Mouse (Mus musculus) adrenal gland (tissue): Measurements from ENCODE around the gene Adam15.

Experiments used
- intact Hi-C: fragments of 180-260 bp; cut with DNase I; formaldehyde crosslinking; loops from one replicate; pipeline ENCODE4 v1.15.1; 2025
- long read RNA-seq, 2 experiments: library from polyadenylated mRNA; unstranded; transcript quantifications; one replicate each; pipeline ENCODE4 v2.0.0; 2020; ENCODE audit warnings: borderline replicate concordance in 1 of 2; ENCODE audit not compliant: insufficient replicate concordance in 1 of 2

Adam15 gene
- long read RNA-seq, experiment 1, transcript Adam15-202 (21 exons, 2,799 nt) = major isoform, 10 of 11 reads
- long read RNA-seq, experiment 1, partial matches to known transcripts = 0 of 11 reads
- long read RNA-seq, experiment 1, other reads (novel, unspliced or antisense) = 0 of 11 reads
- long read RNA-seq, experiment 2, transcript Adam15-202 (21 exons, 2,799 nt) = major isoform, 8 of 16 reads
- long read RNA-seq, experiment 2, partial matches to known transcripts = 3 of 16 reads
- long read RNA-seq, experiment 2, other reads (novel, unspliced or antisense) = 3 of 16 reads

DNA sequence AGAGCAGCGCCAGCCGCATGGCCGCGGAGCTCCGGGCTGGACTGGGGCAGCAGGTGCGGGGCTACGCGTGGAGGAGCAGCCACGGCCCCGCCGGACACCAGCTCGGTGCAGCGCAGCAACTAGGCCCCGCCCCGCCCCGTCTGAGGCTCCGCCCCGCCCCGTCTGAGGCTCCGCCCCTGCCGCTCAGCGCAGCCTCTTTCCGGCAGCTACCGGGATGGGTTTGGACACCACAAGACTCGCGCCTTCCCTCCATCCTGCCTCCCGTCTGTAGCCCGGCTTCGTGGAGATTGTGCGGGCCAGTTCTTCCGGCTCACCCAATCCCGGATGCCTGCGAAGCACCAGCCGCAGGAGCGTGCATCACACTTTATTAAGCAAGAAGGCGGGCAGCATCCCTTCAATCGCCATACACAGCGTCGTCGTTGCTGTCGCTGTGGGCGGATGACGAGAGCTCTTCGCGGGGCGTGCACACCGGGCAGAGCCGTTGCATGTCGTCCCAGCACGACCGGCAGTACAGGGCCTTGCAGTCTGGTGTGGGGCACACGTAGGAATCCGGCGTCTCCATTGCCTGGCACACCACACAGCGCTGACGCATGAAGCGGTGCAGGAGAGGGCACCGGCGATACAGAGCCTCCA is at the start of gene Adam15:
TSS of gene Adam15 (minus strand) at position 128 of the 633 bp plus-strand sequence.
- intact Hi-C loops = loop anchor here (5.0 kb wide), 1 partner anchor 33 kb away; no protein-coding TSS in a partner anchor

DNA sequence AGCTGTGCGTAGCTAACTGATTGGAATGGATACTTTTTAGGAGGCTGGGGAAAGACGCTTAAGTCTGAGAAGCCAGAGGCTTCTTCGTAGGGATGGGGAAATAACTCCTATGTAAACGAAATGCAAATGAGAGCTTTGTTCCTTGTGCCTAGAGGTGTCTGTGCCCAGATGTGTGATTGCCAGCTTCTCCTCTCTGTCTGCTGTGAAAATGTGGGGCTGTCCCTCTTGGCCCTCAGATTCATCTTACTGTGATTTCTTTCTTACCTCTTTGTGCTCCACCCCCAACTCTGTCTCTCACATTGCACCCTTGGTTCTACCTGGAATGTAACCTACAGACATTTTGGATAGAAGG is 46.8 kb upstream of the Adam15 start:
- intact Hi-C loops = no loop called here

DNA sequence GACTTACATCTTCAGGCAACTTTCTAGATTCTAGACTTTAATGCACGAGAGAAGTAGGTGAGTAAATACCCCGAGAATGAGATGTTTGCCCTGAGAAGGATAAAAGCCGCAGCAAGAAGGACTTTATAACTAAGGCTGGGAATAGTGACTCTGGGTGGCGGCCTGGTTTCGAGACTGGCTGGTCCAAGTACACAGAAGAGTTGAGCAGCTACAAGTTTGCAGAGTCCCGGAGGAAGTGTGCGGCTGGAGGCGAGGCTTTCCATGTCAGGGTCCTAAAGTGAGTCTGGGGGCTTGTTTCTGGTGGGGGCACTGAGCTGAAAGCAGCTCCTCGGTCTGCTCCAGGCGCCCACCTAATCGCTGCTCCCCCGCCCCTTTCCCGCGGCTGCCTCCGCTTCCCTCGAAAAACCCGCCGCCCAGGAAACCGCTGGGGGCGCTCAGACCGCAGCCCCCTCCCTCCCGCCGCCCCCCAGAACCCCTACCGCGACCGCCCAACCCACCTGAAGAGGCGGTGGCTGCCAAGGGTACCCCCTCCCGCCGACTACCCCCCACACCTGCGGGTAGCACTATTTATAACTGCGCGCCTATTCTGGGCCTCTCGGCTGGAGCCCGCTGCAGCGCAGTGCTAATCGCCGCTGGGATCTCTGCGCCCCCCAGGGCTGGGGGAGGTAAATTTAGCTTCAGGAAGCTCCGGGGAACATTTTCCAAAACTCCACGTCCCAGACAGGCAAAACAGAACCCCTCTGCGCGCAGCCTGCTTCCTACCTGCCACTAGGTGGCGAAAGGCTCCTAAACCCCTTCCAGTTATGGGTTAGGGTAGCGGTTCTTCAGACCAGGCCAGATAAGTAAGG is 46.2 kb upstream of the Adam15 start:
- intact Hi-C loops = no loop called here

DNA sequence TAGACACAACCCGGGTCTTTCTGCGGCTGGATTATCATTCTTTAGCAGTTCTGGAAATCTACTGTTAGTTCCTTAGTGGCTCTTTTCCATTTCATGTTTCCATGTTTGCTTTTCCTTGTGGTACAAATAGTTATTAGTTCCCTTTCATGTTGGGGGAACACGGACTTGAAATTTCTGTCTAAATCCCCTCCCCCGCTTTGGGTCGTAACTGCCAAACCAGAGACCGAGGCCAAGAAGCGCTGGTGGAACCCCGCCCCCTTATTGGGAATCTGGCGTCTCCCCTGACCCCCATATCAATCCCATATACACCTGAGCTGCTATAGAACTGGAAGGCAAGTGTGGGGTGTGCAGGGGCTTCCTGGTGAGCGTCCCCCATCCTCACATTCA is 45.6 kb upstream of the Adam15 start:
- intact Hi-C loops = no loop called here

DNA sequence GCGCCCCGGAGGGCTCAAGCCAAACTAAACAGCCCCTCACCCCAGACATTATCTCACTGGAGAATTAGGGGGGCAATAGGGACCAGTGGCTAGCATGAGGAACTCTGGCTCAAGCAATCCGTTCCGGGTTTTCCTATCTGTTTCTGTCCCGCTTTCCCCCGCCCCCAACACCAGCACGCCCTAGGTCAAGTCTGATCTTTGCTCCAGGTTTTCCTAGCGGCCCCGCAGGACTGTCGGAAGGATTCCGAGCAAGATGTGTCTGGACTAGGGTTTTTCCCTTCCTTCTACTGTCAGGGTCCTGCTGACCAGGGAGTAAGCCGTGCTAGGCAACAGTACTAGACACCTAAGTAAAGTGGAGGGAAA is 45.1 kb upstream of the Adam15 start:
- intact Hi-C loops = no loop called here

DNA sequence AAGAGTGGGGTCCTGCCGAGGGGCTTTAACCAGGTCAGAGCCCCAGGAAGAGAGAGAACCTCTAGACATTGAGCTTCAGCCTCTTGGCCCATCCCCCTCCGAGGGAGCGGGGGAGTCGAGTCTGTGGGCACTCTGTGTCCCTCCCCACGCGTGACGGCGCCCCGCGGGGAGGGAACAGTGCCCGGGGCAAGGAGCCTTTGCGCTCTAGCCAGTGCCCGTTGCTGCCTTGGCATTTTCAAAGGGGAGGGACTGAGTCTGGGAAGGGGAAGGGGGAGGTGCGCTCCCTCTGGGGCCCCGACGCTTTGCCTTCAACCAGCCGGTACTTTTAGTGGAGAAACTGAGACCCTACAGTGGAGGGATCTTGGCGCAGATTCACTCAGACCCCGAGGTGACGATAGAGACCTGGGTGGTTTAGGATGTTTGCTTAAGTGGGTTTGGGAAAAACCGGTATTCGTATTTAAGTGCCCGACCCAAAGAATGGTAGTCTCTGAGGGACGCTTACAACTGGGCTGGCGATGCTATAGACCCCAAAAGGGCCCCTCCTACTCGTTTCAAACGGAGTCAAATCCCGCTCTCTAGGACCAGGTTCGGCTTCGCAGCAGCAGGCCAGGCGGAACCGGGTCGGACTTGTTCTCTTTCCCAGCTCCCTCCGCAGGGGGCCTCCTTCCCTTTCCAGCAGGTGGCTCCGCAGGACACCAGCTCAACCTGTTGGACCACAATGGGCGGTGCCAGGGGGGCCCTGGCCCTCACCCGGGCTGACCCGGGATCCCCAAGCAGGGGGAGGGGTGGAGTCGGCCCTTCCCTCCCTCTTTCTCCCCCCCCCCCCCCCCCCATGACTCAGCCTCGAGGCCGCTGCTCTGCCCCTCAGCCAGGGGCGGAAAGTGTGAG is 44.5 kb upstream of the Adam15 start, which contains the start of gene Zbtb7b:
TSS of gene Zbtb7b (minus strand) at position 771 of the 888 bp plus-strand sequence.
- intact Hi-C loops = no loop called here

DNA sequence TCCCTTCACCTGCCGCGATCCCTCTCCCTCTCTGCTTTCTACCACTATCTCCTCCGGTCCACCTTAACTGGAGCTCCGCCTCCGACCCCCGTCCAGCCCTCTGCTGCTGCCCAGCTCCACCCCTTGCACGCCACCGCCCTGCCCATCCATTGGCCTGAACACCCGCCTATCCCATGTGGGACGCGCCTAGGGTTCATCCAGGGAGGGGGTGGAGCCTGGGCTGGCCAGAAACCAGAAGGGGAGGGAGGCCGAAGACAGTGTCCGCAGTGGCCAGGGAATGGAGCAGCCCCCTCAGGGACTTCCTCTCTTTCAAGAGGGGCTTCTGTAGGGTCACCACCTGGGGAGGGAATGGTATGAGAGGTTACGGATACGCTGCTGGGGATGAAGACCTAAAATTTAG is 43.8 kb upstream of the Adam15 start:
- intact Hi-C loops = no loop called here

DNA sequence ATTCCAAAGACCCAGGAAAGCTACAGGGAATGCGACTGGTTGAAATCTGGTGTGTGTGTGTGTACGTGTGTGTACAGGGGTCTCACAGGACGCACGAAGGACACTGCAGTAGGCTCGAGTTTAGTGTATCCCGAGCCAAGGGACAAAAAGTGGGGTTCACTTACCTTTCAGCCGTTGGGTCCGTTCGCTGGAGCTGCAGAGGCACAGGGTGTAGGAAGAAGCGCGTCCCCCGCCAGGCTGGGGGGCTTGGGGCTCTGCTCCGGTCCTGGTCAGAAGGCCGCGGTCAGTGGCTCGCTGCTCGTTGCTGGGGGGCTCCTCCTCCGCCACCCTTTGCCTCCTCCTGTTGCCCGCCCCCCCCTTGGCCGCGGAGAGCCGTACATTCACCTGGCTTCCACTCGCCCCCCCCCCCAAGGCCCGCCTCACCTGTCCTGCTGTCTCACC is 43.1 kb upstream of the Adam15 start:
- intact Hi-C loops = no loop called here

DNA sequence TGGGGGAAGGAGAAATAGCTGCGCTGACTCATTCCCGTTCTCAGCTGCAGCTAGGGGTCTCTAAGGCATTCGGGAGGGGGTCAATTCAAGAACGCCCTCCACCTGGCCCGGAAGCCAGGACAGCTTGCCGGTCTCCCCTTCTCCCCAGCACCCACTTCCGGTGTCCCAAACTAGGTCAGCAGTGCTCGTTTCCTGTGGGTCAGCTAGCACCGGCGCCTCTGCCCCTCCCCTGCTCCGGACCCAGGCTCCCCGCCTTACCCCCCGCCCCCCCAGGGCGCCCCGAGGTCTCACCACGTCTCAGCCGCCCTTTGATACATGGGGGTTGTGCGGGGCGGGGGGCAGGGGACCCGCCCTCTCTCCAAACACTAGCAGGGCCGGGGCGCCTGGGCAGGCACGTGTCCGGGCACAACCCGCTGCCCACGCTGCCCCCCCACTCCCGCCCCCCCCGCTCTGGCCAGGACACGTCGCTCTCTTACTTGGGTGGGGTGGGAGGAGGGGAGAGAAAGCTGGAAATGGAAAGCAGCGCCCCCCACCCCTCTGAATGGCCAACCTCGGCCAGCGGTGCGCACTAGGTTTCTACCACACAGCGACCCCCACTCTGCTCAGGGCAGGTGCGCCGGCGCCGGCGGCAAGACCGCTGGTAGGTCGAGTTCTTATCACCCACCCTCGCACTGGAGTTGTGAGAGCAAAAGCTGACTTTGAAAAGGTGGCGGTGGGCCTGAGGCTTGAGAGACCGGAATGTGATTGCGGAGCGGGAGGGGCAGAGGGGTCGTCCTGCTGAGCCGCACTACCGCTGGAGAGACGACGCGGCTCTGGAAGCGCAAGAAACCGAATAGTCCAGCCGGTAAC is 42.1 kb upstream of the Adam15 start:
- intact Hi-C loops = no loop called here

DNA sequence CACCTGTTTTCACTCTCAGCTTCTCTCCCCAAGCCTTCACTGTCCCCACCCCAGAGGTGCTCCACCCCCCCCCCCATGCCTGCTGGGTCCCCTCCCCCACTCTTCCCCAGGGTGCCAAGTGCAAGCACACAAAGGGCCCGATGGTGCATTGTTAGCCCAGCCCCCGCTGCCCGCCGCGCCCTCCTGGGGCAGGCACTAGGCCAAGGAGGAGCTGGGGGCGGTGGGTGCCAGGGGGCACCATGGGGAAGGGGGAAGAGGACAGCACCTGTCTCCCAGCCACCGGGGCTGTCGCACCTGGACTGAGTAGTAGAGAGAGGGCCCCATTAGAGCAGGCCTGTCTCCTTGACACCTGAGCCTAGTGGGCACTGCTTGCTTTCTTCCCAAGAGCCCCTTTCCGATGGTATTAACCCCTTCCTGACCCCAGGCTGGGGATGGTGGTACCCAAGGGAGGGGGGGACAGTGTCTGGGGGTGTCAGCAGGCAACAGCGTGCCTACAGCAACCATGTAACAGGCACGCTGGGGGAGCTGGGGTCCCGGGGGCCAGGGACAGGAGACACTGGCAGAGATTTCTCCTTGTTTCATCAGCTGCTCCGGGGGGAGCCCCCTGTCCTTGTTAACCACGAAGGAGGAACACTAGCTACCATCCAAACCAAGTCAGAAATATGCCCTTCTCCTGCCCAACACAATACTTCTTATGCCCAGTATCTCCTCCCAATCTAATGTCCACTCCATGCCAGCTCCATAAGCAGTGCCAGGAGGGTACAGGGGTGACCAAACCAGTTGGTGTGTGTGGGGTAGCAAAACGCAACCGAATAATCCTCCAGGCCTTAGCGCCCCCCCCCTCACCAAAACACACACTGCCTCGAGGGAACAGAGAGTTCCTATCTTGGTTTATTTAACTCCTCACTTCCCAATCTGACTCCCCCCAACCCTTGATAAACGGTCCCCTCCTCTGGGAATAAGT is 41.2 kb upstream of the Adam15 start:
- intact Hi-C loops = no loop called here

DNA sequence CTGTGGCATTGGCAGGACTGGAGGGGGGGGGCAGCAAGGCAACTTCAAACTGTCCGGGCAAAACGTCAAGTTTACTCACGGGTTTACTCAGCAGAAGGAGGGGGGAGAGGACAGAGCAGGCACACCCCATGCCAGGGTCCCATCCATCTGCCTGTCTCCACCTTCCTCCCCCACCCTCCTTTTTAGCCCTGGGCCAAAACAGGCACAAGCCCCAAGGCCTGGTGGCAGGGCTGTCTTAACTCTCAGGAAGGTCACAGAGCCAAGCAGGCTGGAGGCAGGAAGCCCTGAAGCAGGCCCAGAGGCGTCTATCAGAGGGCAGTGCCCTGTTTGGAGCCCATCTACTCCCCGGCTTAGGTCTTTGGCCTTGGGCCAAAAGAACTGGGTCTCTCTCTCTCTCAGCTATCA is 40.3 kb upstream of the Adam15 start:
- intact Hi-C loops = no loop called here

DNA sequence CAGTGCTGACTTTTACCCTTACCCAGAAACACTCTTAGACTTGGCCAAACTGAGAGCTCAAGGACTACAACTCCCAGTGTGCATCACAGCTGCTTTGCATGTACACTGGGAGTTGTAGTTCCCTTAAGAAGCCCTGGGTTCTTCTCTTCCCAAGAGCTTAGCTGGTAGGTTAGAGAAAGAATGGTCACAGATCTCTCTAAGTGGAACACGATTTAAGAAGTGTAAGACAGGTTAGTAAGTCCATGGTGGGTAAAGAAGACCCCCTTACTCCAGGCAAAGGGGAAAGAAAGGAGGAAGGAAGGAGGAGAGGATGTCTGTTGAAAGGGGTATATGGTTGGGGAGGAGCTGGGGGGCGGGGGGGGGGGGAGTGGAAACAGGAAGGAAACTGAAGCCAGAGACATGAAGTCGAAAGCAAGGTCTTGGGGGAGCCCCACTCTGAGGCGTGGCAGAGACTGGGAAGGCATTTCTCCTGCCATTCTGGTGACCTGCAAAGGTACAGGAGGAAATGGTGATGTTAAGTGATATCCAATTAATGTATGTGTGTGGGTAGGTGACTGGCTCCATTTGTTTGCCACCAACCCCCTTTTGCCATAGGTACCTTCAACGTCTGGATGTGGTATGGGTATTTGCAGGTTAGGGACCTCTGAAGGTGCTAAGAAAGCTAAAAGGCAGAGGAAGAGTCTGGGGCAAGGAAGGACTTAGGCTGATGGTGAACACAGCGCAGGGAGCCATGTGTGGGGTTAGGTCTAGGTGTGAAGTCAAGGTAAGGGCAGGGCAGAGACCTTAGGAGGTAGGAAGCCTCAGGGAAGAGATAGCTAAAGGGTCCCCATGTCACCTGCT is 39.3 kb upstream of the Adam15 start:
- intact Hi-C loops = no loop called here

DNA sequence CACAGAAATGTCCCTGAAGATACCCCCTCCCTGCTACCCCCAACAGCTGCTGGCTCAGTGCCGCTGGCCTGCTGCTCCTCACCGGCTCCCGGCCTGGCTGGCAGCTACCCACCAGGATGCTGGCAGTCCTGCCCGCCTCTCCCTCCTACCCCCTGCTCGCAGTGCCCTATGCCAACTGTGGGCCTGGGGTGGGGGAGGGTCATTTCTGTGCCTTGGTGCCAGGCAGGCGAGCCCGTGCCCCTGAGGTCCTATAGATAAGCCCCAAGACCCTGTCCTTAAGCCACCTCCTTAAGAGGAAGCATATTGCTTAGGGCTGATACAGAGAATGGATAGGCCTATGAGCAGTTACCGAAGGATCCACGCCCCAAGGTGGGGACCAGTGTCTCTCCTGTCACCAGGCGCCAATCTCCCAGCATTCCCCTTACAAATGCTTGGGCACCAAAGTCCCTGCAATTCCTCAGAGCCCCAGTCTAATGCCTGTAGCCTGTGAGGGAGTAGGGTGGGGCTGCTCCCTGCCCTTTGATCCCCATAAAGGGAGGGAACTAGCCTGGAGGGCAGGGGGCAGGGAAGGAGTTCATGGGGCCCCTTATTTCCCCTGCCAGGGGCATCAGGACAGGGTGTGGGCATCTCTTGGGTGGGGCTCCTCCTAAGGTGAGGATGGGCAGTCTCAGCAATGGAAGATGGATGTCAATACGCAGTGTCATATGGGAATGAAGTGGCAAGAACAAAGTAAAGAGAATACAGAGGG is 38.5 kb upstream of the Adam15 start:
- intact Hi-C loops = no loop called here

DNA sequence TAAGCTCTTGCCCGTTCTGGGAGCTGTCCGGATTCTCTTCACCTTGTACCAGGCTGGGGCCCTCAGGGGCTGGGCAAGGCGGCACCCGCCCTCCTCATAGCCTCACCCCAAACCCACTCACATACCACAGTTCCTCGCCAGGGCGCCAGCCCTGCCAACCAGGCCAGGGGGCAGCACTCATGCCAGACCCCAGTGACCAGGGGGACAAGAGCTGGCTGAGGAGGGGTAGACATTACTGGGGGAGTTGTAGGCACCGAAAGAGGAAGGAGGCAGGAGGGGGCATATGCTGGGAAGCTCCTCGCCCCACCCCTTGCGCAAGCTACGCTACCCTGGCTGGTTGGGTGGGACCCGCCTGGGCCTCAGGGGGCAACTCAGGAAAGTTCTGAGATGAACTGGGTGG is 37.8 kb upstream of the Adam15 start:
- intact Hi-C loops = no loop called here

DNA sequence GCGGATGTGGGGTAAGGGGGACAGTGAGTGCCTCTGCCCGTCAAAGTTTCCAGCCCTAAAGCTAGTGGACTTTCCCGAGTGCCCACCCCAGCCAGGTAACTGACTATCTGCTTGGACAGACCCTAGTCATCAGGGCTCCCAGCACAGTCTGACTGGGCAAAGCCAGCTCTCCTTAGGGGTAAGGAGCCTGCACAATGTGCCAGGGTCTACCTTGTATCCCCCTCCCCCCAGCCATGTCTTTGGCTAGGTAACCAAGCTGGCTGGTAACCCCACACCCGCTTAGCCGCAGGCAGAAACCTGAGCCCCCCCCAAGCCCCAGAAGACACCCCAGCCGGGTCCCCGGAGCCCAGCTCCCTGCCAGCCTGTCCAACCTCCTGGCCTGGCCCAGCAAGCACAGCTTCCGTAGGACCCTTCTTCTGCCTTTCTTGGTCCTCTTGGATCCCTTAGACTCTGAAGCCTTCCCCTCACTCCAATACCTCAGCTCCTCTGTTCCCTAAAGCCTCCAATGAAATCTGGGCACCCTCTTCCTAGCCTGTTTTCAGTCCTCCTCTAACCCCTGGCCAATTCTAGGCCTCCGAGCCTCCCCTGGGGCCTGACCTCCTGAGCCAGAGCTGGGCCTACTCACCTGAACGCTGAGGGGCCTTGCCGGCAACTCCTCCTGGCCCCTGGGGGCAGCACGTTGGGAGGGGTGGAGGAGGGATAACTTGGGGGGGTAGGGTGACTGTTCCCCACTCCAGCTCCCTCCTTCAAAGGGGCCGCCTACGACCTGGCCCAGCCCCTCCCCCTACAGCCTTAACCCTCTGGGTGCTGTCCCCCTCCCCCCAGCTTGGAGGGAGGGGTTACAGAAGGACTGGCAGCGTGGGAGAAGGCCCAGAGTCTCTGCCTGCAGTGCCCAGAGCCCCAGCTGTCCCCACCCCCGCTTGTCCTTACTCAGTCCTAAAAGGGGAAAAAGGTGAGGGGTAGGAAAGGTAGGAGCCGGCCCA is 36.9 kb upstream of the Adam15 start:
- intact Hi-C loops = no loop called here

DNA sequence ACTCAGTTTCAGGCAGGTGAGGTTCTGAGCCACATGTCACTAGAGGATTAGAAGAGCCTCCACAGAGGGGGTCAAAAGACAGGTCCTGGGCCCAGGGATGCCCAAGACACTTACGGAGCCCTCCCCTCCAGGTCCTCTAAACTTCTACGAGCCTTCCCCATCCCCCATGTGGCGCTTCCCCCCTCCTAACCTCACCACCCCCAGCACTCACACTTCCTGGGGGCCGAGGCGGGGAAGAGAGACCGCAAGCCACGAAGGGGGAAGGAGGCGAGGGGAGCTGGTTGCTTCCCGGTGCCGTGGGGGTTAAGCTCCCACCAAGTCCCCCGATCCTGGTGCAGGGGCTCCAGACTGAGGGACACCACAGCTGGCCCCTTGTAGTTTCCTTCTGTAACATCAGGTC is 35.7 kb upstream of the Adam15 start:
- intact Hi-C loops = no loop called here
